Mouse (Mus musculus) granulocyte monocyte progenitor cell, adult 5-6 weeks (primary cell): ENCODE results near the gene Gm17124. TPM values are rescaled to one million over a fixed set of nuclear protein-coding genes. Genes with fewer than 3 reads are reported as not detected.
"Not testable (repeated sequence)": the region's sequence is repeated elsewhere in the genome, so short reads cannot be mapped to it uniquely, and the experiment has no call there.

Experiments
- ATAC-seq: replicated peaks from 2 replicates; pipeline ENCODE4 v1.8.0; 2016; ENCODE audit warnings: mild to moderate bottlenecking, moderate TSS enrichment, inconsistent platforms; ENCODE audit not compliant: poor library complexity, severe bottlenecking
- total RNA-seq, 2 experiments: library from RNA; stranded (forward) in 1 of 2; stranded (reverse) in 1 of 2; fragments of 200-712, 200-1000 nt in 1 of 2; fragments of >200 nt in 1 of 2; fragmentation: Nextera tagmentation in 1 of 2; gene quantifications; 2 replicates each; pipeline ENCODE4 v1.2.3; 2014 to 2017

The Gm17124 gene
- total RNA-seq (2014; fragmentation: Nextera tagmentation) (not detected in 2 replicates), total RNA-seq (2017) (not detected in 2 replicates)

DNA sequence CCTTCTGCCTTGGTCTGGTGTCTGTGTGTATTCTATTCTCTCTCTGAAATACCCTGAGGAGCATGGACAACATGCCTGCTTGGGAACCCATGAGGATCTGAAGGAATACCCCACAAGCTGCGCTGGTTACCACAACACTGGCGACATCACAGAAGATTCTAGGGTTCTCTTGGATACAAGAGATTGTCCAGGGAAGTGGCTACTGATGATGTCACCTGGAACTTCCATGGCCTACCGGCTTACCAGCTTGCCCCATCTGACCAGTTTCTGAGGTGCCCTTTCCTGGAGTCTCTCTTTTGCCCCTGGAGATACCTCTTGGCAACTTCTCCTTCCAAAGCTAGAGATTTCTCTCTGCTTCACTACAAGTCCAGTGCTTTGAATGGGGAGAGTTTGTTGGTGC is at the start of gene Gm17124:
Gm17124 (minus strand) TSS at position 101 of the 400 bp plus-strand sequence.
- ATAC-seq, result not testable (repeated sequence)

DNA sequence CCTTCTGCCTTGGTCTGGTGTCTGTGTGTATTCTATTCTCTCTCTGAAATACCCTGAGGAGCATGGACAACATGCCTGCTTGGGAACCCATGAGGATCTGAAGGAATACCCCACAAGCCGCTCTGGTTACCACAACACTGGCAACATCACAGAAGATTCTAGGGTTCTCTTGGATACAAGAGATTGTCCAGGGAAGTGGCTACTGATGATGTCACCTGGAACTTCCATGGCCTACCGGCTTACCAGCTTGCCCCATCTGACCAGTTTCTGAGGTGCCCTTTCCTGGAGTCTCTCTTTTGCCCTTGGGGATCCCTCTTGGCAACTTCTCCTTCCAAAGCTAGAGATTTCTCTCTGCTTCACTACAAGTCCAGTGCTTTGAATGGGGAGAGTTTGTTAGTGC is 42.1 kb upstream of the Gm17124 start, which contains the start of gene Gm3633:
Gm3633 (minus strand) TSS at position 101 of the 400 bp plus-strand sequence.
- ATAC-seq, result not testable (repeated sequence)

Other genes with a start within 250 kb of the Gm17124 start
- not detected in 2 replicates for gene Gm8005, start 160.2 kb downstream of the Gm17124 start, total RNA-seq (2014; fragmentation: Nextera tagmentation)
- gene Gm8005, start 160.2 kb downstream of the Gm17124 start, total RNA-seq (2017), result not detected in 2 replicates
- gene Gm8011, start 136.0 kb downstream of the Gm17124 start, total RNA-seq (2014; fragmentation: Nextera tagmentation), result not detected in 2 replicates
- not detected in 2 replicates for gene Gm8011, start 136.0 kb downstream of the Gm17124 start, total RNA-seq (2017)
- gene Gm8020, start 97.5 kb downstream of the Gm17124 start, total RNA-seq (2014; fragmentation: Nextera tagmentation), result not detected in 2 replicates
- not detected in 2 replicates for gene Gm8020, start 97.5 kb downstream of the Gm17124 start, total RNA-seq (2017)
- not detected in 2 replicates for gene Gm8024, start 75.6 kb downstream of the Gm17124 start, total RNA-seq (2014; fragmentation: Nextera tagmentation)
- gene Gm8024, start 75.6 kb downstream of the Gm17124 start, total RNA-seq (2017), result not detected in 2 replicates
- gene Gm3633, start 42.0 kb upstream of the Gm17124 start, total RNA-seq (2014; fragmentation: Nextera tagmentation), result not detected in 2 replicates
- gene Gm3633, start 42.0 kb upstream of the Gm17124 start, total RNA-seq (2017), result not detected in 2 replicates
- gene Gm10378, start 56.1 kb upstream of the Gm17124 start, total RNA-seq (2014; fragmentation: Nextera tagmentation), result not detected in 2 replicates
- gene Gm10378, start 56.1 kb upstream of the Gm17124 start, total RNA-seq (2017), result not detected in 2 replicates
- gene Gm3015, start 168.9 kb upstream of the Gm17124 start, total RNA-seq (2014; fragmentation: Nextera tagmentation), result not detected in 2 replicates
- not detected in 2 replicates for gene Gm3015, start 168.9 kb upstream of the Gm17124 start, total RNA-seq (2017)
- gene Gm10377, start 198.1 kb upstream of the Gm17124 start, total RNA-seq (2014; fragmentation: Nextera tagmentation), result not detected in 2 replicates
- not detected in 2 replicates for gene Gm10377, start 198.1 kb upstream of the Gm17124 start, total RNA-seq (2017)